Mouse (Mus musculus) thymus, adult 2 months (tissue): Measurements from ENCODE around the gene 1700067K01Rik. TPM values are rescaled to one million over a fixed set of nuclear protein-coding genes. Genes with fewer than 3 reads are reported as not detected.

Source experiments
- DNase-seq: peaks from one replicate; pipeline ENCODE4 v3.0.0; 2021
- H3K27ac ChIP-seq: fragments of 200-500 bp; 2 replicates; pipeline ENCODE4 v1.5.1; 2012; ENCODE audit warnings: low read length, control low read depth; ENCODE audit not compliant: control insufficient read depth, insufficient read depth
- H3K27me3 ChIP-seq: fragments of 200-500 bp; 2 replicates; pipeline ENCODE4 v1.6.1; 2012; ENCODE audit warnings: mild to moderate bottlenecking, low read length, moderate library complexity, mixed read lengths; ENCODE audit not compliant: control insufficient read depth, insufficient read depth
- H3K36me3 ChIP-seq: fragments of 200-500 bp; 2 replicates; pipeline ENCODE4 v1.6.1; 2012; ENCODE audit warnings: mild to moderate bottlenecking, low read length, moderate library complexity; ENCODE audit not compliant: control insufficient read depth, insufficient read depth
- H3K4me1 ChIP-seq: fragments of 200-500 bp; replicated peaks from 2 replicates; pipeline ENCODE4 v1.6.1; 2012; ENCODE audit warnings: low read length; ENCODE audit not compliant: control insufficient read depth, insufficient read depth
- H3K4me3 ChIP-seq: fragments of 200-500 bp; 2 replicates; pipeline ENCODE4 v1.5.1; 2012; ENCODE audit warnings: mild to moderate bottlenecking, low read length, control low read depth, moderate library complexity; ENCODE audit not compliant: control insufficient read depth, insufficient read depth
- CTCF ChIP-seq: fragments of 200-500 bp; IDR thresholded peaks from 2 replicates; pipeline ENCODE4 v1.5.1; 2012; ENCODE audit warnings: mild to moderate bottlenecking, control low read depth, low read length, moderate library complexity, borderline replicate concordance; ENCODE audit not compliant: control insufficient read depth, poor library complexity, insufficient read depth; ENCODE audit errors: extremely low read depth
- POLR2A ChIP-seq: fragments of 200-500 bp; IDR thresholded peaks from 2 replicates; pipeline ENCODE4 v1.6.1; 2012; ENCODE audit warnings: mild to moderate bottlenecking, low read length, control low read depth, moderate library complexity; ENCODE audit not compliant: control insufficient read depth, poor library complexity, insufficient read depth; ENCODE audit errors: extremely low read depth
- WGBS: fragments of 180-500 bp; shearing (Covaris S2); methylation state at CpG from one replicate; pipeline ENCODE4 v1.1.7; 2018; 5-methylcytosine and 5-hydroxymethylcytosine counted together
- polyA plus RNA-seq: library from polyadenylated mRNA; depleted of rRNA; stranded (reverse); fragments of >200 nt; gene quantifications from 2 replicates; pipeline ENCODE4 v1.2.3, GENCODE M21; 2012

The 1700067K01Rik gene
- polyA plus RNA-seq, 1 experiment: 1.1 TPM

DNA sequence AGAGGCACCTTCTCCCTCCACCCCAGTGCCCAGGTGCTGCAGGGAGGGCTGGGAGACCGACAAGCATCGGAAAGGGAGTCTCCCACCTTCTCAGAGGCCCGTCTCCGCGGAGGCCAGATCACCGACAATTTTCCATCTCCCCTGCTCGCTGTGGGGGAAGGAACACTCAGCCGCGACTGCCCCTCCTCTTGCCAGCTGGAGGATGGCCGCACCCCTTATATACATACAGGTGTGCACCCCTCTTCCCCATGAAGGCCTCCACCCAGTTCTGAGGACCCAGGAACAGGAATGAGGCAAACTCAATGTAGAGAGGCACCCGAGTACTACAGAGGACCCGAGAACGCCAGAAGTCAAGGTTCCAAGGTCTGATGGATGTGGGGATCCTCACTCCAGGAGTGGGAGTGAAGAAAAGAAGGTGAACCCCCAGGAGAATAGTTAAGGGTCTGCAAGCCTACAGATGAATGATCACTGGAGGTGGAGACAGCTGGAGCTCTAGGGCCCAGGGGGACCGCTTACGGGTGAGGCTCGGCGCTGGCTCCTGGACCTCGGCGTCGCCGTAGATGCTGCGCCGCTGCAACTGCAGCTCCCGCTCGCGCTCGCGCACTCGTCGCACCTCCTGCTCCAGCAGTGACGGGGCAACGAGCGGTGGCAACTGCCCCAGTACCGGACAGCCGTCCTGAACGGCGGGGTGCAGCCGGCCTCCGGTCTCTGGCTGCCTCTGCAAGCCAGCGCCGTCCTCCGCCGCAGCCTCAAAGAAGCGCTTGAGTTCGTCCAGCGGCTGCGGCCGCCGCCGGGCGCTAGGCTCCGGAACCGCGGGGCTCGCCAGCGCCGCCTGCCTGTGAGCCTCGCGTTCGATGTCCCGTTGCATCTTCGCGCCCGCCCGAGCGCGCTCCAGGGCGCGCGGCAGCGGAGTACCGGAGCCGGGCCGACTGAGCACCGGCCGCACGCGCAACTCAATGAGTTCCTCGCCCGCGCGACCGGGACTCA lies 9.6 kb downstream of the 1700067K01Rik start:
- Histone ChIP-seq H3K27me3 (peaks cover 16% of the 10 kb centered on the region; the same call in 1 of the 2 replicates), H3K4me3 (peak overlapping the region; percentile 45), H3K27ac (no peak overlapping the region), H3K36me3 (no peaks in the 10 kb centered on the region), H3K4me1 (peaks cover 21% of the 10 kb centered on the region)
- 3% methylated on average over 83 of the region's 83 CpGs for WGBS
- TF ChIP-seq POLR2A: no peak
- TF ChIP-seq CTCF: peak; percentile 88; the same call in 1 of the 2 replicates
- peak; percentile 77 for DNase-seq

DNA sequence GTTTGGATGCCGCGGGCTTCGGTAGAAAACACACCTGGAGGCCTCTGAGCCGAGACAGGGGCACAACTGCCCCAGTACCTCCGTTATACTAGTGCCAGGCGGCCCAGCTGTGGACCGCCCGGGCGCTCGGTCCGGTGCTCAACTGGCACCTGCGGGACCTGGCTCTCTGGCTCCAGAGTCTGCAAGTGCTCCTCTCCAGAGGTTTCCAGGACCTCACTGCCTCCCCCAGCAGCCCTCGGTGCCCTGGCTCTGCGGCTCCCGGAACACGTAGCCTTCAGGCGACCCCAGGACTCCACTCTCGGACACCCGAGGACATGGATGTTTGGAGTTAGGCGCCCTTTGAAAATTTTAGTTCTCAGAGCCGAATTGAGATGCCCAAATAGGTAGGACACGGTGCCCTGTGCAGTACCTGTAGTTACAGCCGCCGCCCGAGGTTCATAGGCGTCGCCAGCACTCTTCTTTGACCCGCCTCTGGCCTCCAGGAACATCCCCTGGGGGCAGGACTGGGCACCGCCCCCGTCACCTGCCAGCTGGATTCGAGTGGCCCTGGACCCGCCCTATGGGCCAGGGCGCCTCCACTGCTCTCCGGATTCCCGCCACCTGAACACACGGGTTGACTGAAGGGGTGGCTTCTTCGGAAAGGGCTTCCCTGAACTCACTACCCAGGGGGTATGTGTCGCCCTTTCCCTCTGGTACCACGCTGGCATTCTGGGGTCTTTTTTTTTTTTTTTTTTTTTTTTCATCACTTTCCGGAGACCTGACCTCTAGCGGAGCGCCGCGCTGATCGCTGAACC lies 10.6 kb downstream of the 1700067K01Rik start, which contains the start of gene 2210011C24Rik:
2210011C24Rik (minus strand) TSS at position 467 of the 794 bp plus-strand sequence.
- WGBS: 2% methylated on average over 45 of the region's 45 CpGs
- Histone ChIP-seq H3K4me1 (peaks cover 21% of the 10 kb centered on the region), H3K27me3 (peaks cover 16% of the 10 kb centered on the region; the same call in 1 of the 2 replicates), H3K36me3 (no peaks in the 10 kb centered on the region), H3K4me3 (peak within 1 kb of the TSS; percentile 45), H3K27ac (no peak within 1 kb of the TSS)
- TF ChIP-seq CTCF (no peak), POLR2A (no peak)
- peak; percentile 18 for DNase-seq

DNA sequence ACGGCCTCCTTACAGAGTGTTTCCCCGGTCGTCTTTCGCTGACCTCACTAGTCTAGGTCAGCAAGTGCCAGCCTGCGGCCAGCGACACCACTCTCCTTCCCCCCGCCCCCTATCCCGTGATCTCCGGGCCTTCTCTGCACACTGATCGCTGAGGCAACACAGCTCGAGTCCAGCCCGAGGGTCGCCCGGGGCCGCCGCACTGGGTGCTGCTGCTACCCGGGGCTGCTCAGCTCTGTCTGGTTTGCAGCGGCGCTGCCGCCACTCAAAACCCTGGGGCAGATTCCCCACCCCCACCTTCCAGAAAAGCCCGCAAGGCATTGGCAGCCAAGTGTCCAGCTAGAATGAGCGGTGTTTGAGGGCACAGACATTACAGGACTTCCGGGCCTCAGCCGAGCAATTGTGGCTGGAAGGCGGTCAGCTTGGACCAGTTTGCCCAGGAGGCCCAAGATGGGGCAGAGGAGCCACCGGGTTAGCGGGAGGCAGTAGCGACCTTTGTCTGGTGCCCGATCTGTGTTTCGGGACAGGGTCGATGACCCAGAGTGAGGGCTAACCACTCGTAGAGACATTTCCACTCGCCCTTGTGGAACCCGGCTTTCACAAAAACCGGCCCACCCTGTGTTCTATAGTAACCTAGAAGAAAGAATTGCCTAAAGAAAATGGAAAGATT lies 11.3 kb downstream of the 1700067K01Rik start:
- 28% methylated on average over 35 of the region's 35 CpGs for WGBS
- Histone ChIP-seq H3K36me3 (no peaks in the 10 kb centered on the region), H3K4me1 (peaks cover 21% of the 10 kb centered on the region), H3K27ac (no peak overlapping the region), H3K27me3 (peaks cover 16% of the 10 kb centered on the region; the same call in 1 of the 2 replicates), H3K4me3 (no peak overlapping the region)
- no peak for DNase-seq
- no peak for TF ChIP-seq CTCF
- TF ChIP-seq POLR2A: no peak

DNA sequence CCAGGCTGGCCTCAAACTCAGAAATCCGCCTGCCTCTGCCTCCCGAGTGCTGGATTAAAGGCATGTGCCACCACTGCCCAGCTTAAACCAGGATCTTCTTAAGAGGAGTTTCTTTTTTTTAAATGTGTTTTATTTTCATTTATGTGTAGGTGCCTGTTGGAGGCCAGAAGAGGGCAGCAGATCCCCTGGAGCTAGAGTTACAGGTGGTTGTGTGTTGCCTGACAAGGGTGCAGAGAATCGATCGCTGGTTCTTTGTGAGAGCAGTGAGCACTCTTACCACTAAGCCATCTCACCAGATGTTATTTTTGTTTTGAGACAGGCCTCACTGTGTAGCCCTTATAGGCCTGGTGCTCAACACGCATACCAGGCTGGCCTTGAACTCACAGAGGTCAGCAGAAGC lies 14.5 kb downstream of the 1700067K01Rik start:
- no peak overlapping the region for H3K4me3 ChIP-seq
- no peak overlapping the region for H3K27ac ChIP-seq
- H3K36me3 ChIP-seq: no peaks in the 10 kb centered on the region
- DNase-seq: no peak
- TF ChIP-seq POLR2A (no peak), CTCF (no peak)
- WGBS: 98% methylated on average over 5 of the region's 5 CpGs
- H3K4me1 ChIP-seq: peaks cover 16% of the 10 kb centered on the region
- H3K27me3 ChIP-seq: peaks cover 13% of the 10 kb centered on the region; the same call in 1 of the 2 replicates

DNA sequence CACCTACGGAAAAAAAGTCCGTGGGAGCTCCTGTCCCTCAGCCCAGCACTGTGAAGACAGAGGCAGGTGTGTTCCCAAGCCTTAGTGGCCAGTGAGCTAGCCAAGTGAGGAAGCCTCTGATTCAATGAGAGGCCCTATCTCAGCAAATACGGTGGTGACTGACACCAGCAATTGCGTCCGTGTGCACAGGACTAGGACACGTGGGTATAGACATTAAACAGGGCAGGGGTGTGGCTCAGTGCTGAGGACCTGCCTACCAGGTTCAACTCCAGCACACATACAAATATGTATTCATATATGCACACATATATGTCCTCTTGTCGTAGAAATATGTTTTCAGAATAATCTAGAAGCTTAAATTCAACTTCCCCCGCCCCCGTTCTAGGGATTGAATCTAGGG lies 18.4 kb downstream of the 1700067K01Rik start:
- no peaks in the 10 kb centered on the region for H3K27me3 ChIP-seq
- no peaks in the 10 kb centered on the region for H3K4me1 ChIP-seq
- H3K4me3 ChIP-seq: no peak overlapping the region
- DNase-seq: no peak
- no peak overlapping the region for H3K27ac ChIP-seq
- H3K36me3 ChIP-seq: no peaks in the 10 kb centered on the region
- 64% methylated on average over 9 of the region's 9 CpGs for WGBS
- TF ChIP-seq POLR2A (no peak), CTCF (no peak)
